Mouse (Mus musculus) lung, postnatal 0 days (tissue): ENCODE results near the gene Clic6. TPM values are rescaled to one million over a fixed set of nuclear protein-coding genes. Genes with fewer than 3 reads are reported as not detected.

Source experiments
- ATAC-seq: fragments of 200-750 bp; cut with Nextera tagmentation; 2 replicates; pipeline ENCODE4 v1.8.0; 2017; ENCODE audit warnings: moderate library complexity
- DNase-seq: peaks from one replicate; pipeline ENCODE4 v3.0.0-alpha.2; 2016; ENCODE audit warnings: low spot score
- H3K27ac ChIP-seq: fragments of 300-500 bp; sonication (generic); 2 replicates; pipeline ENCODE4 v1.5.1; 2014; ENCODE audit warnings: antibody characterized with exemption, mild to moderate bottlenecking, low read length, mixed read lengths
- H3K27me3 ChIP-seq: fragments of 300-500 bp; sonication (generic); replicated peaks from 2 replicates; pipeline ENCODE4 v1.6.1; 2014; ENCODE audit warnings: low read length, mixed read lengths; ENCODE audit not compliant: insufficient read depth
- H3K36me3 ChIP-seq: fragments of 300-500 bp; sonication (generic); 2 replicates; pipeline ENCODE4 v1.6.1; 2014; ENCODE audit warnings: low read length, mixed read lengths; ENCODE audit not compliant: insufficient read depth
- H3K4me1 ChIP-seq: fragments of 300-500 bp; sonication (generic); 2 replicates; pipeline ENCODE4 v1.6.1; 2014; ENCODE audit warnings: antibody characterized with exemption, low read depth, low read length, mixed read lengths; ENCODE audit not compliant: insufficient read depth
- H3K4me2 ChIP-seq: fragments of 300-500 bp; sonication (generic); replicated peaks from 2 replicates; pipeline ENCODE4 v1.6.1; 2014; ENCODE audit warnings: low read depth, mild to moderate bottlenecking, low read length, moderate library complexity, mixed read lengths
- H3K4me3 ChIP-seq: fragments of 300-500 bp; sonication (generic); 2 replicates; pipeline ENCODE4 v1.5.1; 2014; ENCODE audit warnings: low read depth, low read length
- H3K9ac ChIP-seq: fragments of 300-500 bp; sonication (generic); replicated peaks from 2 replicates; pipeline ENCODE4 v1.6.1; 2014; ENCODE audit warnings: low read depth, mild to moderate bottlenecking
- H3K9me3 ChIP-seq: fragments of 300-500 bp; sonication (generic); 2 replicates; pipeline ENCODE4 v1.6.1; 2016; ENCODE audit warnings: low read length, mixed read lengths
- CTCF ChIP-seq: IDR thresholded peaks from 2 replicates; pipeline ENCODE4 v1.5.1; 2016; ENCODE audit warnings: antibody characterized with exemption, mild to moderate bottlenecking
- EP300 ChIP-seq: IDR thresholded peaks from 2 replicates; pipeline ENCODE4 v1.6.1; 2016; ENCODE audit warnings: antibody characterized with exemption, mild to moderate bottlenecking, control low read depth
- WGBS: fragments of 180-500 bp; shearing (Covaris S2); extraction: QIAGEN DNeasy Blood & Tissue Kit; methylation state at CpG from one replicate; pipeline ENCODE4 v1.1.7; 2014; 5-methylcytosine and 5-hydroxymethylcytosine counted together
- polyA plus RNA-seq: library from polyadenylated mRNA; unstranded; fragments of >200 nt; fragmentation: Nextera tagmentation; extraction: Ambion mirVana; gene quantifications from 2 replicates; pipeline ENCODE4 v1.2.1, GENCODE M21; 2015

Clic6 gene
- polyA plus RNA-seq, 1 experiment from 2014 or later = 14.5 TPM

DNA sequence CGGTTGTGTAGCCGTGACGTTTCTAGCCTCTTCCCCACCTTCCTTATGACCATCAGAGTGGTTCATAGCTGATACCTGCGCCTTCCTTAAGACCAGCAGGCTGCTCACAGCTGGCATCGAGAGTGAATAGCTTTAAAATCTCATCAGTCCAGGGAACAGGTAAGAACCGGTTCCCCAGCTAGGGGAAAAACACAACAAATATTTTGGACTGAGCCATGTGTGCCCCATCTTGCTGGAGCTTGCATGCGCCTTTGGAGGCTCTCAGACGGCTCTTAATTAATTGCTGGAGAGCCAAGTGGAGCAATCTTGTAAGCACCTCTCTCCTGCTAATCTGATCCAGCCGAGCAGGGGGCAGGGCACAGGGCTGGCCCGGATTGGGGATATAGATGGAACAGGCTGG lies 95.4 kb downstream of the Clic6 start:
- 71% methylated on average over 10 of the region's 10 CpGs for WGBS
- no peak; the same call in 1 of the 2 replicates for ATAC-seq
- Histone ChIP-seq H3K36me3 (no peaks in the 10 kb centered on the region), H3K9ac (no peak overlapping the region), H3K9me3 (no peaks in the 10 kb centered on the region), H3K27ac (no peak overlapping the region), H3K4me3 (no peak overlapping the region), H3K27me3 (no peaks in the 10 kb centered on the region), H3K4me1 (no peaks in the 10 kb centered on the region; the same call in 1 of the 2 replicates), H3K4me2 (no peak overlapping the region)
- no peak for TF ChIP-seq CTCF
- TF ChIP-seq EP300 = no peak
- DNase-seq = no peak

DNA sequence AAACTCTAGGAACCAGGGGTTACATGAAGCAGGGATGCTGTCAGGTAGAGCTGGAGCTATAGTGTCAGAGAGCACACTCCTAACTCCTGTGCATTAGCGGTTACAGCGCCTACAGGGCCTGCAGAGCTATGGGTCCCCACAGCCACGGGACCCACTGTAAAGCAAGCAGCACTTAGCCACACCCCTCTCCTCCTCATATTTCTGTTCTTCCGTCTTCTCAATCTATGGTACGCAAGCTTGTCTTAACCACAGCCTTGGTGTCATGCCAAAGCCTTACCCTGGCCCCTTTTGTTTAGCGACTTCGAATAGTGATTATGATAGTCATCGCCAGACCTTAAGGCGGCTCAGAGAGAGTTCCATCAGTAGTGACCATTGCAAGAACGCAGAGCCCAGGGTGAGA lies 96.2 kb downstream of the Clic6 start:
- peak; percentile 29 for ATAC-seq

DNA sequence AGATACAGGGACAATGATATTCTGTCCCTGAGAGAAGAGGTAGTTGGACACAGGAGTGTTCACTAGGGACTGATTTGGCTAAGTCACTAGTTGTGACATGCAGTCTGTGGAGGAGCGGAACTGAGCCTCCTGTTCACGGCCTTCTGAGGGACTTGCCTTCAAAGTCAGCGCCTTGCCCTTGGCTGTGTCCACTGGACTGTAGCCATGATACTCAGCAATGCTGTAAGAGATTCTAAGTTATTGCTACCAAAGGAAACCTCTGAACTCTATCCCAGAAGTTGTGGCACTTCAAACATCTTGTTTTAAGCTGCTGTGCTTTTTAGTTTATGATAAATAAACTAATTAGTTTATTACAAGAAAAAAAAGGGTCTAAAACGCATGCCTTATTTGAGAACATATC lies 102.3 kb downstream of the Clic6 start:
- DNase-seq (no peak), ATAC-seq (no peak)
- Histone ChIP-seq H3K9me3 (no peaks in the 10 kb centered on the region), H3K27me3 (no peaks in the 10 kb centered on the region), H3K36me3 (no peaks in the 10 kb centered on the region), H3K4me1 (no peaks in the 10 kb centered on the region), H3K4me3 (no peak overlapping the region), H3K4me2 (no peak overlapping the region), H3K9ac (no peak overlapping the region), H3K27ac (no peak overlapping the region)
- TF ChIP-seq EP300 (no peak), CTCF (no peak)
- WGBS = 88% methylated on average over 4 of the region's 4 CpGs

More for the DNA sequence above, 96.2 kb downstream of the Clic6 start:
- Histone ChIP-seq H3K9ac (no peak overlapping the region), H3K27ac (no peak overlapping the region), H3K4me2 (no peak overlapping the region), H3K4me1 (no peaks in the 10 kb centered on the region; the same call in 1 of the 2 replicates), H3K36me3 (no peaks in the 10 kb centered on the region), H3K4me3 (no peak overlapping the region), H3K27me3 (no peaks in the 10 kb centered on the region), H3K9me3 (no peaks in the 10 kb centered on the region)
- DNase-seq = peak; percentile 60
- no peak for TF ChIP-seq CTCF
- TF ChIP-seq EP300 = no peak
- WGBS = 42% methylated on average over 10 of the region's 10 CpGs

Other genes starting within 250 kb of the Clic6 start
- 31.6 and 47.5 TPM in 2 replicates for gene Kcne2, start 193.3 kb upstream of the Clic6 start, polyA plus RNA-seq
- gene Smim11, start 184.4 kb upstream of the Clic6 start, polyA plus RNA-seq = 131 and 132 TPM in 2 replicates
- gene Fam243, start 164.3 kb upstream of the Clic6 start, polyA plus RNA-seq = not detected in 2 replicates
- gene Kcne1, start 126.3 kb upstream of the Clic6 start, polyA plus RNA-seq = 0.14 TPM in 1 of 2 replicates, not detected in the other
- 54.7 and 56.1 TPM in 2 replicates for gene Rcan1, start 14.9 kb upstream of the Clic6 start, polyA plus RNA-seq